Mouse (Mus musculus) MEL-GATA-1-ER (cell line): ENCODE results near the gene Rreb1.
A peak's percentile ranks its signal among the peaks of the same experiment; 100 is the strongest.

Source experiments
- DNase-seq: peaks from one replicate; pipeline ENCODE4 v3.0.0-alpha.2; 2012; ENCODE audit warnings: low read depth; ENCODE audit errors: extremely low read depth

Gene Rreb1

GRCm38 (mm10) chr13:37778594-37779231 is 513 bp downstream of the Rreb1 start:
- no peak for DNase-seq

GRCm38 (mm10) chr13:37779251-37779667 is 1.1 kb downstream of the Rreb1 start:
- DNase-seq = no peak

GRCm38 (mm10) chr13:37781557-37781956 is 3.4 kb downstream of the Rreb1 start:
- DNase-seq = no peak

GRCm38 (mm10) chr13:37782144-37782543 is 3.9 kb downstream of the Rreb1 start:
- DNase-seq = no peak

GRCm38 (mm10) chr13:37783676-37784075 is 5.5 kb downstream of the Rreb1 start:
- no peak for DNase-seq

GRCm38 (mm10) chr13:37784226-37784625 is 6.0 kb downstream of the Rreb1 start:
- DNase-seq = no peak

GRCm38 (mm10) chr13:37792739-37793336 is 14.6 kb downstream of the Rreb1 start:
- no peak for DNase-seq

GRCm38 (mm10) chr13:37798811-37799210 is 20.6 kb downstream of the Rreb1 start:
- DNase-seq = no peak

GRCm38 (mm10) chr13:37799413-37799812 is 21.2 kb downstream of the Rreb1 start:
- DNase-seq = no peak

- no peak for DNase-seq
Observed at GRCm38 (mm10) chr13:37801101-37802075, 23.2 kb downstream of the Rreb1 start.

- DNase-seq = no peak
Observed at GRCm38 (mm10) chr13:37802246-37803003, 24.2 kb downstream of the Rreb1 start.

GRCm38 (mm10) chr13:37803244-37803643 is 25.0 kb downstream of the Rreb1 start:
- DNase-seq = no peak

GRCm38 (mm10) chr13:37804023-37804422 is 25.8 kb downstream of the Rreb1 start:
- DNase-seq = no peak

- no peak for DNase-seq
Observed at GRCm38 (mm10) chr13:37815001-37815400, 36.8 kb downstream of the Rreb1 start.

GRCm38 (mm10) chr13:37816736-37817135 is 38.5 kb downstream of the Rreb1 start:
- DNase-seq = no peak

- peak; percentile 67 for DNase-seq
Observed at GRCm38 (mm10) chr13:37821413-37821812, 43.2 kb downstream of the Rreb1 start.

- no peak for DNase-seq
Observed at GRCm38 (mm10) chr13:37824331-37824920, 46.2 kb downstream of the Rreb1 start.

GRCm38 (mm10) chr13:37824956-37825645 is 46.9 kb downstream of the Rreb1 start:
- DNase-seq = no peak

GRCm38 (mm10) chr13:37825646-37826280 is 47.6 kb downstream of the Rreb1 start:
- no peak for DNase-seq
